Mouse (Mus musculus): ENCODE results near the gene Ctnnd1. TPM values are rescaled to one million over a fixed set of nuclear protein-coding genes. Genes with fewer than 3 reads are reported as not detected.

Ctnnd1 gene
- polyA plus RNA-seq, 1 experiment from 2014 or later, result 27.1 TPM

- no peak overlapping the region for H3K9ac ChIP-seq (ENCODE audit: low read length)
- DNase-seq (ENCODE audit: low spot score) (no peak), ATAC-seq (no peak)
- no peak overlapping the region for H3K27ac ChIP-seq (ENCODE audit: low read depth, low read length)
- H3K4me2 ChIP-seq (ENCODE audit: low read length), result no peak overlapping the region
- H3K27me3 ChIP-seq (replicated peaks; ENCODE audit: control insufficient read depth, insufficient read depth, low read length), result no peaks in the 10 kb centered on the region
- no peak overlapping the region for H3K4me3 ChIP-seq (ENCODE audit: low read depth, low read length)
- H3K36me3 ChIP-seq (ENCODE audit: control insufficient read depth, insufficient read depth, low read length), result no peaks in the 10 kb centered on the region
- 71% methylated on average over 1 of the region's 1 CpGs for WGBS
- H3K4me1 ChIP-seq (ENCODE audit: control insufficient read depth, insufficient read depth, low read length), result no peaks in the 10 kb centered on the region
- no peaks in the 10 kb centered on the region for H3K9me3 ChIP-seq (replicated peaks; ENCODE audit: control insufficient read depth, low read length)
These were observed 5.3 kb upstream of the Ctnnd1 start for GRCm38 (mm10) chr2:84655864-84656263.

GRCm38 (mm10) chr2:84653354-84653753 is 2.8 kb upstream of the Ctnnd1 start:
- ATAC-seq (no peak), DNase-seq (ENCODE audit: low spot score) (no peak)
- no peaks in the 10 kb centered on the region for H3K27me3 ChIP-seq (replicated peaks; ENCODE audit: control insufficient read depth, insufficient read depth, low read length)
- H3K9ac ChIP-seq (ENCODE audit: low read length), result no peak overlapping the region
- H3K36me3 ChIP-seq (ENCODE audit: control insufficient read depth, insufficient read depth, low read length), result no peaks in the 10 kb centered on the region
- no peaks in the 10 kb centered on the region for H3K9me3 ChIP-seq (replicated peaks; ENCODE audit: control insufficient read depth, low read length)
- H3K4me3 ChIP-seq (ENCODE audit: low read depth, low read length), result no peak overlapping the region
- no peaks in the 10 kb centered on the region for H3K4me1 ChIP-seq (ENCODE audit: control insufficient read depth, insufficient read depth, low read length)
- no peak overlapping the region for H3K4me2 ChIP-seq (ENCODE audit: low read length)
- H3K27ac ChIP-seq (ENCODE audit: low read depth, low read length), result no peak overlapping the region

- Histone ChIP-seq H3K4me1 (ENCODE audit: control insufficient read depth, insufficient read depth, low read length) (peaks cover 2% of the 10 kb centered on the region; the same call in 1 of the 2 replicates), H3K4me2 (ENCODE audit: low read length) (peak overlapping the region; percentile 84), H3K9ac (ENCODE audit: low read length) (peak overlapping the region; percentile 74), H3K27me3 (replicated peaks; ENCODE audit: control insufficient read depth, insufficient read depth, low read length) (no peaks in the 10 kb centered on the region), H3K4me3 (ENCODE audit: low read depth, low read length) (peak overlapping the region; percentile 49), H3K36me3 (ENCODE audit: control insufficient read depth, insufficient read depth, low read length) (no peaks in the 10 kb centered on the region), H3K27ac (ENCODE audit: low read depth, low read length) (no peak overlapping the region; the same call in 1 of the 2 replicates), H3K9me3 (replicated peaks; ENCODE audit: control insufficient read depth, low read length) (no peaks in the 10 kb centered on the region)
- ATAC-seq (no peak), DNase-seq (ENCODE audit: low spot score) (peak; percentile 17)
- 0% methylated on average over 10 of the region's 10 CpGs for WGBS
These were observed 891 bp downstream of the Ctnnd1 start for GRCm38 (mm10) chr2:84649674-84650073.

GRCm38 (mm10) chr2:84648369-84648768 is 2.2 kb downstream of the Ctnnd1 start:
- DNase-seq (ENCODE audit: low spot score), result peak; percentile 58
- H3K9ac ChIP-seq (ENCODE audit: low read length), result peak overlapping the region; percentile 70
- H3K27me3 ChIP-seq (replicated peaks; ENCODE audit: control insufficient read depth, insufficient read depth, low read length), result no peaks in the 10 kb centered on the region
- peak overlapping the region; percentile 49 for H3K4me3 ChIP-seq (ENCODE audit: low read depth, low read length)
- no peak overlapping the region for H3K27ac ChIP-seq (ENCODE audit: low read depth, low read length)
- 29% methylated on average over 6 of the region's 6 CpGs for WGBS
- H3K4me2 ChIP-seq (ENCODE audit: low read length), result peak overlapping the region; percentile 84
- H3K9me3 ChIP-seq (replicated peaks; ENCODE audit: control insufficient read depth, low read length), result no peaks in the 10 kb centered on the region
- H3K4me1 ChIP-seq (ENCODE audit: control insufficient read depth, insufficient read depth, low read length), result peaks cover 2% of the 10 kb centered on the region; the same call in 1 of the 2 replicates
- ATAC-seq, result no peak
- H3K36me3 ChIP-seq (ENCODE audit: control insufficient read depth, insufficient read depth, low read length), result no peaks in the 10 kb centered on the region

- DNase-seq (ENCODE audit: low spot score) (no peak), ATAC-seq (no peak)
- H3K36me3 ChIP-seq (ENCODE audit: control insufficient read depth, insufficient read depth, low read length), result no peaks in the 10 kb centered on the region
- H3K4me3 ChIP-seq (ENCODE audit: low read depth, low read length), result no peak overlapping the region
- 91% methylated on average over 6 of the region's 6 CpGs for WGBS
- H3K4me2 ChIP-seq (ENCODE audit: low read length), result peak overlapping the region; percentile 84
- H3K27me3 ChIP-seq (replicated peaks; ENCODE audit: control insufficient read depth, insufficient read depth, low read length), result no peaks in the 10 kb centered on the region
- H3K9me3 ChIP-seq (replicated peaks; ENCODE audit: control insufficient read depth, low read length), result no peaks in the 10 kb centered on the region
- no peak overlapping the region for H3K9ac ChIP-seq (ENCODE audit: low read length)
- no peak overlapping the region for H3K27ac ChIP-seq (ENCODE audit: low read depth, low read length)
- H3K4me1 ChIP-seq (ENCODE audit: control insufficient read depth, insufficient read depth, low read length), result peaks cover 2% of the 10 kb centered on the region; the same call in 1 of the 2 replicates
These were observed 3.5 kb downstream of the Ctnnd1 start for GRCm38 (mm10) chr2:84647051-84647568.

- 79% methylated on average over 1 of the region's 1 CpGs for WGBS
- no peak for ATAC-seq
- no peak overlapping the region for H3K4me2 ChIP-seq (ENCODE audit: low read length)
These were observed 4.4 kb downstream of the Ctnnd1 start for GRCm38 (mm10) chr2:84646138-84646537.

GRCm38 (mm10) chr2:84640833-84641232 is 9.7 kb downstream of the Ctnnd1 start:
- no peak for DNase-seq (ENCODE audit: low spot score)
- Histone ChIP-seq H3K9me3 (replicated peaks; ENCODE audit: control insufficient read depth, low read length) (no peaks in the 10 kb centered on the region), H3K27me3 (replicated peaks; ENCODE audit: control insufficient read depth, insufficient read depth, low read length) (no peaks in the 10 kb centered on the region), H3K4me2 (ENCODE audit: low read length) (no peak overlapping the region), H3K4me1 (ENCODE audit: control insufficient read depth, insufficient read depth, low read length) (peaks cover 23% of the 10 kb centered on the region), H3K27ac (ENCODE audit: low read depth, low read length) (no peak overlapping the region), H3K4me3 (ENCODE audit: low read depth, low read length) (no peak overlapping the region), H3K9ac (ENCODE audit: low read length) (no peak overlapping the region), H3K36me3 (ENCODE audit: control insufficient read depth, insufficient read depth, low read length) (no peaks in the 10 kb centered on the region)
- no peak for ATAC-seq

More at GRCm38 (mm10) chr2:84646138-84646537, 4.4 kb downstream of the Ctnnd1 start:
- no peaks in the 10 kb centered on the region for H3K9me3 ChIP-seq (replicated peaks; ENCODE audit: control insufficient read depth, low read length)
- H3K27ac ChIP-seq (ENCODE audit: low read depth, low read length), result no peak overlapping the region
- no peaks in the 10 kb centered on the region for H3K27me3 ChIP-seq (replicated peaks; ENCODE audit: control insufficient read depth, insufficient read depth, low read length)
- H3K9ac ChIP-seq (ENCODE audit: low read length), result no peak overlapping the region
- H3K4me3 ChIP-seq (ENCODE audit: low read depth, low read length), result no peak overlapping the region
- no peaks in the 10 kb centered on the region for H3K36me3 ChIP-seq (ENCODE audit: control insufficient read depth, insufficient read depth, low read length)
- DNase-seq (ENCODE audit: low spot score), result no peak
- peaks cover 2% of the 10 kb centered on the region; the same call in 1 of the 2 replicates for H3K4me1 ChIP-seq (ENCODE audit: control insufficient read depth, insufficient read depth, low read length)

- Histone ChIP-seq H3K4me1 (ENCODE audit: control insufficient read depth, insufficient read depth, low read length) (peaks cover 39% of the 10 kb centered on the region), H3K9ac (ENCODE audit: low read length) (no peak overlapping the region), H3K27me3 (replicated peaks; ENCODE audit: control insufficient read depth, insufficient read depth, low read length) (no peaks in the 10 kb centered on the region), H3K36me3 (ENCODE audit: control insufficient read depth, insufficient read depth, low read length) (no peaks in the 10 kb centered on the region), H3K4me2 (ENCODE audit: low read length) (no peak overlapping the region), H3K27ac (ENCODE audit: low read depth, low read length) (no peak overlapping the region), H3K4me3 (ENCODE audit: low read depth, low read length) (no peak overlapping the region), H3K9me3 (replicated peaks; ENCODE audit: control insufficient read depth, low read length) (no peaks in the 10 kb centered on the region)
- ATAC-seq, result no peak
- WGBS, result 73% methylated on average over 5 of the region's 5 CpGs
- DNase-seq (ENCODE audit: low spot score), result no peak
These were observed 11.9 kb downstream of the Ctnnd1 start for GRCm38 (mm10) chr2:84638428-84639220.

- H3K4me3 ChIP-seq (ENCODE audit: low read depth, low read length), result no peak overlapping the region
- no peaks in the 10 kb centered on the region for H3K36me3 ChIP-seq (ENCODE audit: control insufficient read depth, insufficient read depth, low read length)
- DNase-seq (ENCODE audit: low spot score) (no peak), ATAC-seq (no peak)
- H3K27ac ChIP-seq (ENCODE audit: low read depth, low read length), result no peak overlapping the region
- H3K9me3 ChIP-seq (replicated peaks; ENCODE audit: control insufficient read depth, low read length), result no peaks in the 10 kb centered on the region
- no peaks in the 10 kb centered on the region for H3K27me3 ChIP-seq (replicated peaks; ENCODE audit: control insufficient read depth, insufficient read depth, low read length)
- 45% methylated on average over 7 of the region's 7 CpGs for WGBS
- no peak overlapping the region for H3K4me2 ChIP-seq (ENCODE audit: low read length)
- H3K9ac ChIP-seq (ENCODE audit: low read length), result no peak overlapping the region
- peaks cover 39% of the 10 kb centered on the region for H3K4me1 ChIP-seq (ENCODE audit: control insufficient read depth, insufficient read depth, low read length)
These were observed 13.0 kb downstream of the Ctnnd1 start for GRCm38 (mm10) chr2:84637452-84638165.

All from forebrain, embryonic 14.5 days (tissue).